Mouse (Mus musculus) liver, embryonic 14.5 days (tissue): ENCODE data around the gene Igsf21.

Experiments
- CTCF ChIP-seq: IDR thresholded peaks from 2 replicates; pipeline ENCODE4 v1.5.1; 2016; ENCODE audit warnings: antibody characterized with exemption, low read depth, control low read depth
- EP300 ChIP-seq: IDR thresholded peaks from 2 replicates; pipeline ENCODE4 v1.6.1; 2016; ENCODE audit warnings: antibody characterized with exemption, low read depth

DNA sequence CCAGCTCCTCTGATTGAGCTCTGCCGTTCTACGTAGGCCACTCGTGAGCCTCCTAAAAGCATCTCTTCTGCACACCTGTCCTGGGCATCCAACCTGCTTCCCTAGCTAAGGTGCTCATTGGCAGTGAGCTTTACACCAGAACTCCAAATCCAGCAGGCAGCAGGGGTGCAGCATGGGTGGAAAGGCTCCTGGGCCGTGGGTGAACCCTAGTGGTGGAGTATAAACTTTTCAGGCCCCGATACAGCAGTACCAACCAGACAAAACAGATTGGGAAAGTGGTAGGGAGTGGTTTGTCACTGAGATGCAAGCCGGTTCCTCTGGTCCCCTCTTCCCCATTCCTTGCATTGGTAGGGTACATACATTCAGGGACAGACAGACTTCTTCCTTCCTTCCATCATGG, 170.2 kb downstream of the Igsf21 start:
- TF ChIP-seq CTCF (no peak), EP300 (no peak)
